In genomic region chr11:116672595-116672994, GRCm38 (mm10) we compare ENCODE assay signal across 9 mouse cellular contexts. TPM values are rescaled to one million over a fixed set of nuclear protein-coding genes. Genes with fewer than 3 reads are reported as not detected.
DNase-seq lines count a peak whose midpoint lies in the region; ATAC-seq and TF ChIP-seq lines count a peak whose summit lies in the region.
"Had no signal": no experiment of that assay in that cellular context is flagged by ENCODE, and none has a peak within 500 bp of the region (broad histone marks: within the 10 kb centered on the region; RNA-seq: fewer than 3 reads in every experiment).

No protein-coding gene starts in this region.

- H3K9ac ChIP-seq in embryonic facial prominence, embryonic 13.5 days = peak overlapping the region; percentile 97

- intact Hi-C loops in left cerebral cortex, adult 2 months (cut with DNase I) = no loop called here
- intact Hi-C loops in left cerebral cortex, postnatal 25 days (cut with DNase I) = no loop called here

- ATAC-seq in embryonic facial prominence, embryonic 13.5 days (ENCODE audit: insufficient number of reproducible peaks, insufficient read depth, low FRiP score, low TSS enrichment, low read depth) = no peak

- TF ChIP-seq CTCF in left cerebral cortex, adult 2 months (IDR thresholded peaks at IDR 0.05) = no peak
- TF ChIP-seq CTCF in olfactory bulb, adult 2 months (IDR thresholded peaks at IDR 0.05; ENCODE audit: insufficient read depth, low read depth, low read length) = no peak

- H3K4me1 ChIP-seq in embryonic facial prominence, embryonic 13.5 days = peaks cover 43% of the 10 kb centered on the region
- H3K4me1 ChIP-seq in limb, embryonic 10.5 days = peaks cover 40% of the 10 kb centered on the region
- peaks cover 25% of the 10 kb centered on the region for H3K4me1 ChIP-seq in olfactory bulb, adult 2 months (ENCODE audit: control insufficient read depth, insufficient read depth, low read length)

- DNase-seq in left cerebral cortex, adult 2 months (ENCODE audit: extremely low spot score in 1 of 2, low spot score in 2 of 2) = no peak
- no peak for DNase-seq in left cerebral cortex, postnatal 25 days (ENCODE audit: low spot score in 2 of 2)
- no peak for DNase-seq in limb, embryonic 10.5 days (ENCODE audit: low spot score)
- no peak for DNase-seq in natural killer cell, adult 2 months (ENCODE audit: low spot score in 2 of 2)
- DNase-seq in retina, postnatal 1 day = no peak
- no peak for DNase-seq in kidney, adult 18-20 months
- DNase-seq: right cerebral cortex, postnatal 4 days had no signal

- H3K27ac ChIP-seq in left cerebral cortex, adult 2 months = no peak overlapping the region
- no peak overlapping the region for H3K27ac ChIP-seq in embryonic facial prominence, embryonic 13.5 days
- peak overlapping the region; percentile 92 for H3K27ac ChIP-seq in limb, embryonic 10.5 days
- no peak overlapping the region for H3K27ac ChIP-seq in olfactory bulb, adult 2 months (ENCODE audit: insufficient read depth, low read depth, low read length)

- H3K4me3 ChIP-seq in left cerebral cortex, adult 2 months = peak overlapping the region; percentile 80
- H3K4me3 ChIP-seq in embryonic facial prominence, embryonic 13.5 days = peak overlapping the region; percentile 73
- peak overlapping the region; percentile 90 for H3K4me3 ChIP-seq in limb, embryonic 10.5 days
- peak overlapping the region; percentile 63 for H3K4me3 ChIP-seq in olfactory bulb, adult 2 months (ENCODE audit: insufficient read depth, low read depth, low read length)

- WGBS in embryonic facial prominence, embryonic 13.5 days = 19% methylated on average over 7 of the region's 7 CpGs
- WGBS in limb, embryonic 10.5 days = 27% methylated on average over 7 of the region's 7 CpGs
- 18% methylated on average over 7 of the region's 7 CpGs for WGBS in olfactory bulb, adult 2 months

- peak overlapping the region; percentile 83 for H3K4me2 ChIP-seq in embryonic facial prominence, embryonic 13.5 days

- no peaks in the 10 kb centered on the region for H3K9me3 ChIP-seq in embryonic facial prominence, embryonic 13.5 days
- H3K9me3 ChIP-seq in limb, embryonic 10.5 days (replicated peaks) = no peaks in the 10 kb centered on the region

- TF ChIP-seq POLR2A in olfactory bulb, adult 2 months (IDR thresholded peaks at IDR 0.05; ENCODE audit: insufficient read depth, low read depth, low read length) = no peak

- H3K36me3 ChIP-seq in embryonic facial prominence, embryonic 13.5 days = peaks cover 49% of the 10 kb centered on the region
- peaks cover 52% of the 10 kb centered on the region for H3K36me3 ChIP-seq in limb, embryonic 10.5 days

- H3K27me3 ChIP-seq in embryonic facial prominence, embryonic 13.5 days = no peaks in the 10 kb centered on the region
- H3K27me3 ChIP-seq in limb, embryonic 10.5 days (ENCODE audit: low read depth, poor library complexity, severe bottlenecking) = peaks cover 9% of the 10 kb centered on the region; the same call in 1 of the 2 replicates

RNA-seq across cellular contexts. Expression of gene Cygb, which starts 18.5 kb away (rescaled TPM):
- total RNA-seq in left cerebral cortex, adult 2 months (2021) = 10 to 100 TPM; 42.8 to 45.3 TPM
- 10 to 100 TPM; 39.9 TPM for total RNA-seq in left cerebral cortex, postnatal 25 days (2021)
- 7.1 and 7.9 TPM in 2 replicates for polyA plus RNA-seq in embryonic facial prominence, embryonic 13.5 days (2015; fragmentation: Nextera tagmentation; extraction: Ambion mirVana)
- 2.7 and 5.8 TPM in 2 replicates for polyA plus RNA-seq in limb, embryonic 10.5 days (2016; fragmentation: Nextera tagmentation; extraction: Ambion mirVana)
- not detected in 2 replicates for polyA plus RNA-seq in olfactory bulb, adult 2 months (2012; ENCODE audit: insufficient read depth, insufficient read length, low replicate concordance, missing spikeins)

RNA-seq across cellular contexts. Expression of gene Prcd, which starts 19.3 kb away (rescaled TPM):
- total RNA-seq in left cerebral cortex, adult 2 months (2021) = 1 to 10 TPM; 5.4 to 5.8 TPM
- total RNA-seq in left cerebral cortex, postnatal 25 days (2021) = 1 to 10 TPM; 4.6 to 6.7 TPM
- polyA plus RNA-seq in embryonic facial prominence, embryonic 13.5 days (2015; fragmentation: Nextera tagmentation; extraction: Ambion mirVana) = 0.69 and 0.80 TPM in 2 replicates
- 0.16 and 0.25 TPM in 2 replicates for polyA plus RNA-seq in limb, embryonic 10.5 days (2016; fragmentation: Nextera tagmentation; extraction: Ambion mirVana)
- not detected in 2 replicates for polyA plus RNA-seq in olfactory bulb, adult 2 months (2012; ENCODE audit: insufficient read depth, insufficient read length, low replicate concordance, missing spikeins)

RNA-seq across cellular contexts. Expression of gene Rhbdf2, which starts 45.8 kb away (rescaled TPM):
- 1 to 10 TPM; 1.9 to 2.0 TPM for total RNA-seq in left cerebral cortex, adult 2 months (2021)
- 1 to 10 TPM; 1.3 to 1.4 TPM for total RNA-seq in left cerebral cortex, postnatal 25 days (2021)
- 4.2 and 4.3 TPM in 2 replicates for polyA plus RNA-seq in embryonic facial prominence, embryonic 13.5 days (2015; fragmentation: Nextera tagmentation; extraction: Ambion mirVana)
- polyA plus RNA-seq in limb, embryonic 10.5 days (2016; fragmentation: Nextera tagmentation; extraction: Ambion mirVana) = 4.4 and 5.2 TPM in 2 replicates
- polyA plus RNA-seq in olfactory bulb, adult 2 months (2012; ENCODE audit: insufficient read depth, insufficient read length, low replicate concordance, missing spikeins) = not detected in 2 replicates
